Mouse (Mus musculus): ENCODE data around the gene Ceacam15.
"Not testable (repeated sequence)": the region's sequence is repeated elsewhere in the genome, so short reads cannot be mapped to it uniquely, and the experiment has no call there.

Gene Ceacam15

DNA sequence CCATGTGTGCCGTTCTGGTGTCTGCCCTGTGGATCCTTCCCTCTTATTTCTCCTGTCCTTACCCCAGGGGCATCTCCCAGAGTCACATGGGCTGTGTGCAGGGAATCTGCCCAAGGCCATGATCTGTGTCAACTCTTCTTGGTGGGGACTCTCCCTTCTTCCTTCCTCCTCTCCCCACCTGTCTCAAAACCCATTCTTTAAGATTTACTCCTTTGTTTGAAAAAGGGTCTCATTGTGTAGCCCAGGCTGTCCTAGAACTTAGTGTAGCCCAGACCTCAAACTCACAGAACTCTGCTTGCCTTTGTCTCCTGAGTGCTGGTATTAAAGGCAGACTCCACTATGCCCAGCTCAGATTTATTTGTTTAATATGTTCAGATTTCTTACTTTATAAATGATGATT is at the start of gene Ceacam15:
Ceacam15 (minus strand) TSS at position 101 of the 400 bp plus-strand sequence.
- no peak for DNase-seq (ENCODE audit: low spot score)

DNA sequence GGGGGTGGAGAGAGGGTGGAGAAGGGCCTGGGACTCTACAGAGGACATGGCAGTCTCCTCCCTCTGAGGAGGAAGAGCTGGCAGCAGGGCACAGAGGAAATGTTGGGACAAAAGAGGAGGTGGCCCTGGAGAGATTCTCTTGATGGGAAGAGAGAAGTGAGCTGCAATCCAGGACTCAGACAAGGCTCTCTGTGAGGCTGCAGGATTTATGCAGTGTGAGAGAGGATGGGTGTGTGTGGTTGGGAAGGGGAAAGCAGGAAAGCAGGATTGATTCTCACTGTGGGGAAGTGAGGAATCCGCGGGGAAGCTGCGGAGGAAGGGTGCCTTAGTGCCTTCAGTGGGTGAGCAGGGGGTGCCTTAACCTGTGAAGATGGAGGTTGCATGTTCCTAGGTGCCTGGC is 47.0 kb upstream of the Ceacam15 start:
- DNase-seq (ENCODE audit: low spot score) = not testable (repeated sequence)

DNA sequence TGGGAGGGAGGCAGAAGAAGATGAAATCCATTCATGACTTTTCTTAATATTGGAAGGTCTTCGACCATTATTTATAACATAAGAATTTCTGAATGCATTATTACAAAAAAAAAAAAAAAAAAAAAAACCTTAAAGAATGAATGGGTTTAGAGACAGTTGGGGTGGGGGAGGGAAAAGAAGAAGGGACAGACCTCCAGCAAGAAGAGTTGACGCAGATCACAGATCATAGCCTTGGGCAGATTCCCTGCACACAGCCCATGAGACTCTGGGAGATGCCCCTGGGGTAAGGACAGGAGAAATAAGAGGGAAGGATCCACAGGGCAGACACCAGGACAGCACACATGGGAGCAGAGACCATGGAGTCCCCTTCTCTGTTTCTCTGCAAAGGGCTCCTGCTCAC is 46.1 kb upstream of the Ceacam15 start, which contains the start of gene Ceacam9:
Ceacam9 (plus strand) TSS at position 301 of the 400 bp plus-strand sequence.
- no peak for DNase-seq (ENCODE audit: low spot score)

DNA sequence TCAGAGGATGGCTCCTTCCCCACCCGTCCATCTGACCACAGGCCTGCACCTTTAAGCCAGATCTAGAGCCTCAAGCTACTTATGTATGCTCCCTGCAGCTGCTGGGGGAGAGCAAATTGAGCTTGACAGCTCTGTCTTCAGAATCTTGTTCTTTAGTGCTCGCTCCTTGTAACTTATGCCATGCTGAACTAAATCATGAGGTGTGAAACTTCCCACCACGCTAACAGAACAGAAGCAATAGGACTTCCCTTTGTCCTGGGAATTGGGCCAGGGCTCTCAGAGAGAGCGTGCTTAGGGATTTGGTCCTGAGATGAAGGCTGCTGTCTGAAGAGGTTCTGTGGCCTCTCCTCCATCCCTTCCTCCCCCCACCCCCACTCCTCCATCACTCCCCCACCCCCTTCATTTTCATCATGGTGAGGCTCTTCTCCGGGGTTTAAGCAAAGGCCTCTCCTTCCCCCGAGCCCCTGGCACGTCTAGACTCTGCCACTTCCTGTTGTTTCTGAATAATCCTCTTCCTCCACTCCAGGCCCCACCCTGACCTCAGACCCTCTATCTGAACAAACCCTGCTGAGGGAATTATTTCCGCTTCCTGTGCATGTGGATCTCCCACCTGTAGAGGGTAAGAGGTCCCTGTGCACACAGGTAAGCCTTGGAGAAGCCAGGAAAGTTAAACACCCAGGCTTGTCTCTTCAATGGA is 41.1 kb upstream of the Ceacam15 start:
- DNase-seq (ENCODE audit: low spot score) = not testable (repeated sequence)

DNA sequence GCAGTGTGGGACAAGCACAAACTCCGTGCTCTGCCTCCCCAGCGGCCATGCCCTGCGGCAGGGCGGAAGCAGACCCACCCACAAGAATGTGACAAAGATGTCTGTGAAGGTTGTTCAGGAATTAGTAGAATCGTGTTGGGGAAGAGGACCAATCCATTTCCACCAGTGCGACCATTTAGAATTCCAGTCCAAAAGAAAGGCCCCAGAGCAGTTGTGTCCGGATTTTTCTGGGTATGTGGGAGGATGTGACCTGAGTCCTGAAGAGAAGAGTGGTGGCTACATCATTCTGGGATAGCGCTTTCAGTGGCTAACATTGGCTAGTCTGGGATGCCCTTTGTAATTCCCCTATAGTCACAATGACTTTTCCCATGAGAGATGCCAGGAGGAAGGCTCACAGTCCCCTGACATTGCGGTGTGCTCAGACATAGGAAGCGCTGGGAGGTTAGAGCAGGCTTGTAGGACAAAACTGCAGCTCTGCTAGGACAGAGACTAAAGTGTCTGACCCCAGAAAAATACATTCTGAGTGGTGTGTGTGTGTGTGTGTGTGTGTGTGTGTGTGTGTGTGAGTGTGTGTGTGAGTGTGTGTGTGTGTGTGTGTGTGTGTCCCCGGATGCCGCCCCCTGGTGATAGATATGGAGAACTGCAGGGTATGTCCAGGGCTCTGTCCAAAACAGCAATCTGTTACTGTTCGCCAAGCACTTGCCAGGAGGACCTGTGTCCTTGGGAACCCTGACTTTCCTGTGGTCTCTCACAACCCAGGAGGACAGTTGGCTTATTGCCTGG is 37.3 kb upstream of the Ceacam15 start:
- no peak for DNase-seq (ENCODE audit: low spot score)

DNA sequence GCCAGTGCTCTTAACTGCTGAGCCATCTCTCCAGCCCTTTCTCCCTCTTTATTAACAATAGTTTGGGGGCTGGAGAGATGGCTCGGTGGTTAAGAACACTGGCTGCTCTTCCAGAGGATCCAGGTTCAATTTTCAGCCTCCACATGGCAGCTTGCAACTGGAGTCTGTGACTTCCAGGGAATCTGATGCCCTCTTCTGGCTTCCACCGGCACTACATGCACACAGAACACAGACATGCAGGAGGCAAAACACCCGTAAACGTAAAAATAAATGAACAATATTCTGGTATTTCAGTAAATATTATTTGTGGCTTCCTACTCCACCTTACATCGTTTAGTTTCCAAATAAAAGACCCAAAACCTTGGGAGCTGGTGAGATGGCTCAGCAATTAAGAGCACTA is 35.1 kb upstream of the Ceacam15 start:
- DNase-seq (ENCODE audit: low spot score) = no peak

DNA sequence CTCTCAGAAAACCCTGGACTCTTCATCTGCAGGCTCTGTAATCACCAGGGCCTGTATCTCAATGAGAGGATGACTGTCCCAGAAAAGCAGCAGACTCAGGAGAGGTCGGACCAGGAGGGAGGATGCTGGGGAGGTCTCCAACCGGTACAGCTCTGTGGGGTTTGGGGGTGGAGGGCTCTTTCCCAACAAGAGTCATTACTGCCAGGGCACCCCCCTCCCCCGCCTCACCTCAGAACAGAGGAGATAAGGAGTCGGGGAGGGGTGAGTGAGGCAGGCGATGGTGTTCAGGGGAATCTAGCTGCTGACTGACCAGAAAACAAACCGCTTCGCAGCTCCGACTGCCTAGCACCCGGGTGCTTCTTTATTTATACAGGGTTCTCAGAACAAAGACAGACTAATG is 32.7 kb upstream of the Ceacam15 start:
- no peak for DNase-seq (ENCODE audit: low spot score)

DNA sequence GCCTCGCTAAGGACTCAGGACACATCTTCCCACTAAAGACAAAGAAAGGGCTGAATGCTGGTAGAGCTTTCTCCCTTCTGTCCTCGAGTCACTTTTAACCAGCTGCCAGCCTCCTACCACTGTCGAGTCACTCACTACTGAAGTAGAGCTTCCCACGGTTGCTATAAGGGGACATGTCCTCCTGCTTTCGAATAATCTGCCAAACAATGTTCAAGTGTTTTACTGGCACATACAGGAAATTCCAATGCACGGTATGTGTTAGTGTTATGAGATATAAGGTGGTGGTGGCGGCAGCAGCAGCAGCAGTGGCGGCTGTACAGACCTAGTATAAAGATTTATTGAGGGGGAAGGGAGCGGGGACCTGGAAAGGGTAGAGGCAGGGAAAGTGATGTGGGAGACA is 30.9 kb upstream of the Ceacam15 start:
- DNase-seq (ENCODE audit: low spot score) = no peak

DNA sequence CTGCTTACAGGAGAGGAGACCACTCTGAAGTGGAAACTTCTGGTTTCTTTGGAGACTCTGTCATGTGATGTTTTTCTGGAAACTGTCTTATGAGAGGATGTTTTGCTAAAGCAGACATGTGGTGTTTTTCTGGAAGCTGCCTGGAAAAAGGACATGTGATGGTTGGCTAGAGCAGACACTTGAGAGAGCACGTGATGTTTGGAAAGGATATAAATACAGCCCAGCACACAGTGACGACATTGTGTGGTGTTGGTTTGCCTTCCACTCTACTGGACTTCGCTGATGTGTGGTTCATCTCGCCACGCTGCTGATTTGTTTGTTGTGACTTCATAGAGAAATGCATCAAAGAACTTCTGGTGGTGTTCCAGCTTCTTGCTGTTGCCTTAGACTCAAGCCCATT is 25.1 kb upstream of the Ceacam15 start:
- no peak for DNase-seq (ENCODE audit: low spot score)

DNA sequence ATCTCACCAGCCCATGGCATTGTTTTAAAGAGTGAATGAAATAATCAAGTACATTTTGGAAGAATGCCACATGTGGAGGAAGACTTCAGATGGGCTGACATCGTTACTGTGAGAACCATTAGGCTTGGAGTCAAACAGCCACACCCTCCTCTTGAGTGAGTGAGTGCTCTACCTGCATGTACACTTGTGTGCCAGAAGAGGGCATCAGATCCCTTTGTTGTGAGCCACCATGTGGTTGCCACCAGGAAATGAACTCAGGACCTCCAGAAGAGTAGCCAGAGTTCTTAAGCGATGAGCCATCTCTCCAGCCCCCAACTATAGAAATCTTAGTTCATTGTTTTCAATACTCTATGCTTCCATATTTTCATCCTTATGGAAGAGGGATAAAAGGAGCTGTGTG is 23.5 kb upstream of the Ceacam15 start:
- no peak for DNase-seq (ENCODE audit: low spot score)

DNA sequence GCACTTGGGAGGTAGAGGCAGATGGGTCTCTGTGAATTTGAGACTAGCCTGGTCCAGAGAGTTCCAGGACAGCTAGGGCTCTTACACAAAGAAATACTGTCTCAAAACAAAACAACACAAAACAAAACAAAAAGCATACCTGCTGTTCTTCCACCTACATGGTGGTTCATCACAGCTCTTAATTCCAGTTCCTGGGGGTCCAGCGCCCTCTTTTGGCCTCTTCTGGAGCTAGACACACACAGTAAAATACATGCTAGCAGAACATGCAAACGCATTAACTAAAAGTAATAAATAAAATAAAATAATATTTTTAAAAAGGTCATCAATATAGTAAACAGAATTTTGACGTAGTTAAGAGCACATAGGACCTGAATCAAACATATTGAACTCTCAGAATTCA is 19.5 kb upstream of the Ceacam15 start:
- DNase-seq (ENCODE audit: low spot score) = no peak

DNA sequence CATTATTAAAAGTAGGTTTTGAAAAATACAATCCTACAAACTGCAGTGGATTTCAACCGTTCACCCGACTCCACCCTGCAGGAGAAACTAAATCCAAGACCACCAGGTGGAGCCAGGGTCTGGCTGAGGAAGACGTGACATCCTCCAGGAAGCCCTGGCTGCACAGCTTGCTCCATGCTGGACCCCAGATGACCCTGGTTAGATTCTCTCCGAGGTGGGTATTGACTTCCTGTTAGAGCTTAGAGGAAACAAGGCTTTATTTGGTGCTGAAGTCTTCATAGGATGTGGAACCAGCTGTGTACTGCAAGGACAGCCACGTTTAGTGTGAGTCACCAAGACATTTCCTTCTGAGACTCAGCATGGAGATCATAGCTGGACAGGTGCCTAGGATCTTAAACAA is 13.7 kb upstream of the Ceacam15 start:
- DNase-seq (ENCODE audit: low spot score) = no peak

DNA sequence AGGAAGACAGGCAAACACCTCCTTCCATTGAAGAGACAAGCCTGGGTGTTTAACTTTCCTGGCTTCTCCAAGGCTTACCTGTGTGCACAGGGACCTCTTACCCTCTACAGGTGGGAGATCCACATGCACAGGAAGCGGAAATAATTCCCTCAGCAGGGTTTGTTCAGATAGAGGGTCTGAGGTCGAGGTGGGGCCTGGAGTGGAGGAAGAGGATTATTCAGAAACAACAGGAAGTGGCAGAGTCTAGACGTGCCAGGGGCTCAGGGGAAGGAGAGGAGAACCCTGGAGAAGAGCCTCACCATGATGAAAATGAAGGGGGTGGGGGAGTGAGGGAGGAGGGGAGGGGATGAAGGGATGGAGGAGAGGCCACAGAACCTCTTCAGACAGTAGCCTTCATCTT is 4.7 kb upstream of the Ceacam15 start:
- DNase-seq (ENCODE audit: low spot score) = not testable (repeated sequence)

DNA sequence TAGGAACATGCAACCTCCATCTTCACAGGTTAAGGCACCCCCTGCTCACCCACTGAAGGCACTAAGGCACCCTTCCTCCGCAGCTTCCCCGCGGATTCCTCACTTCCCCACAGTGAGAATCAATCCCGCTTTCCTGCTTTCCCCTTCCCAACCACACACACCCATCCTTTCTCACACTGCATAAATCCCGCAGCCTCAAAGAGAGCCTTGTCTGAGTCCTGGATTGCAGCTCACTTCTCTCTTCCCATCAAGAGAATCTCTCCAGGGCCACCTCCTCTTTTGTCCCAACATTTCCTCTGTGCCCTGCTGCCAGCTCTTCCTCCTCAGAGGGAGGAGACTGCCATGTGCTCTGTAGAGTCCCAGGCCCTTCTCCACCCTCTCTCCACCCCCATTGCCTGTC is 806 bp downstream of the Ceacam15 start:
- DNase-seq (ENCODE audit: low spot score) = not testable (repeated sequence)

DNA sequence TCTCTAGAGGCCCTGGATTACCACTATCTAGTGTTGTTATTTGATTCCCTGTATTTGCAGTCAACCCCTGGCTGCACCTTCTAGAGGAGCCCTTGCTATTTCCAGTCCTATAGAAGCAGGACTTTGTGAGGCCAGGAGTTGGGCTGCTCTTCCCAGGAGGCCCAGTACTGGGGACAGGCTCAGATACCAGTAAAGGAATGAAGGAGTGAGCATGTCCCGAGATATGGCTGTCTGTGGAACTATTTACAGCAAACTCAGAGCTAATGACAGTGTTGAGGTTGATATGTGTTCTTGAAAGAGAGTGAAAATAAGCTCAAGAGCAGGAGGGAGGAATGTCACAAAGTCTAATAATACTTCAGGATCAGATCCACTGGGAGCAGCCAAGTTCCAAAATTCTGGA is 1.7 kb downstream of the Ceacam15 start:
- no peak for DNase-seq (ENCODE audit: low spot score)

DNA sequence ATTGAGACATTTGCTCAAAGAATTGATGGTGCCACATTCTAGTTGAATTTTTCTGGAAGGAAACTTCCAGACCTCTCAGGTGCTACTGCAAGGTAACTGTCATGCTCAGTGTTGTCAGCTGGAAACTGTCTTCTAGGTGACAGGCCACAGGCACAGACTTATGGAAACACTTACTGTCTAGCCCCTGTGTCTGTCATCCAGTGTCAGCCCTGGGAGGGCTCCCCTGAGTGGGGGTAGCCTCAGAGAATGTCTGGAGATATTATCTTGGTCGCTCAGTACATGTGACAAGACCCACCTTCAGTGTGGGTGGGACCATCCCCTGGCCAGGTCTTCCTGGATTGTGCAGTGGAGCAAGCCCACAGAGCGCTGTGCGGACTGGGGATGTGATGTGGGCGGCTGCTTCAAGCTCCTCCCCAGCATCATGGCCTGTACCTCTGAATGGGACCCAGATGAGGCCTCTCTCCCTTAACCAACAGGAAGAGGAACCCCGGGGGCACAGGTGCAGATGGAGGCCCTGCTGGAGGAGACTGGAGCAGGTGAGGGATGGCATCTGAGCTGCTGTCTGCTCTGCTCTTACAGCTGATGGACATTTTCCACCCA is 7.1 kb downstream of the Ceacam15 start:
- DNase-seq (ENCODE audit: low spot score) = not testable (repeated sequence)

DNA sequence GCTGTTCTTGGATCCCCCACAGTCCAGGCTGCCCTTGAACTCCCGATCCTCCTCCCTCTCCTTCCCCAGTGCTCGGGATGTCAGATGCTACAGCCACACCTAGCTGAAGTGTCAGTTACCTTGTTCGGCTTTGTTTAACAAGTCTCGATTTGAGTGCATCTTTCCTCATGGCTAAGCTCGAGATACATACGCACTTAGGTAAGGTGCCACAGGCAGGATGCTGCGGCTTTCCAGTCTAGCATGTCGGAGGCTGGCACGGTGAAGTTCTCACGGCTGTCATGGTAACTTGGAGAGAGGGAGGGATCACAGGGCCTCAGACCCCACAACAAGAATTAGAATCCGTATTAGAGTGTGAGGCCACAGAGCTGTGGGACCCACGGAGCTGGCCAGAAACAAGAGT is 31.2 kb downstream of the Ceacam15 start:
- DNase-seq (ENCODE audit: low spot score) = no peak

DNA sequence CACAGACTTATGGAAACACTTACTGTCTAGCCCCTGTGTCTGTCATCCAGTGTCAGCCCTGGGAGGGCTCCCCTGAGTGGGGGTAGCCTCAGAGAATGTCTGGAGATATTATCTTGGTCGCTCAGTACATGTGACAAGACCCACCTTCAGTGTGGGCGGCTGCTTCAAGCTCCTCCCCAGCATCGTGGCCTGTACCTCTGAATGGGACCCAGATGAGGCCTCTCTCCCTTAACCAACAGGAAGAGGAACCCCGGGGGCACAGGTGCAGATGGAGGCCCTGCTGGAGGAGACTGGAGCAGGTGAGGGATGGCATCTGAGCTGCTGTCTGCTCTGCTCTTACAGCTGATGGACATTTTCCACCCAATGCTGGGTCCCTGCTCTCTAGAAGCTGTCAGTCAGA is 32.4 kb downstream of the Ceacam15 start:
- not testable (repeated sequence) for DNase-seq (ENCODE audit: low spot score)

DNA sequence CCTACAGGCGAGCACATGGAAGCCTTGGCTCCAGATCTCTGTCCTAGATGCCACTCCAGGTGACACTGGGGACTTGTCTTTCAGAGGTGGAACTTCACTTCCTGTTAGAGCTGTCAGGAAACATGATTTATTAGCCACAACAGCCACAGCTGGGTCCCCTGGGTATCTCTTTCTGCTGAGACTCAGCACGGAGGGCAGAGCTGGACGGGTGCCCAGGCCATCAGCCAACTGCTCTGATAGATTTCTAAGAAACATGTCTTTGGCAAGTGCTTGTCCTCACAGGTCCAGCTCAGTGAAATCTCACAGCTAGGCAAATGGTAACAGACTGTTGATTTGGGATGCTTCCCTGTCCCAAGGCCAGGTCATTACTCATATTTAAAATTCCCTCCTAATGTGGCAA is 36.5 kb downstream of the Ceacam15 start:
- no peak for DNase-seq (ENCODE audit: low spot score)

DNA sequence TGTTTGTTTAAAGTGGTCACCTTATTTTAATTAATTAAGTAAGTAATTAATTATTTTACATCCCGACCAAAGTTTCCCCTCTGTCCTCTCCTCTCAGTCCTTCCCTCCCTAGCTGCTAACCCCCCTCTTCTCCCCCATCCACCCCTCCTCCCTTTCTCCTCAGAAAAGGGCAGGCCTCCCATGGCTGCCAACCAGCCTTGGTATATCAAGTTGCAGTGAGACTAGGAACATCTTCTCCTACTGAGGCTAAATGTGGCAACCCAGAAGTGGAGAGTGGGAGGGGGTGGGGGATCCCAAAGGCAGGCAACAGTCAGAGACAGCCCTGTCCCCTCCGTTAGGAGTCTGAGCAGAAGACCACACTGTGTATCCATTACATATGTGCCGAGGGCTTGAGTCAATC is 40.4 kb downstream of the Ceacam15 start:
- no peak for DNase-seq (ENCODE audit: low spot score)

DNA sequence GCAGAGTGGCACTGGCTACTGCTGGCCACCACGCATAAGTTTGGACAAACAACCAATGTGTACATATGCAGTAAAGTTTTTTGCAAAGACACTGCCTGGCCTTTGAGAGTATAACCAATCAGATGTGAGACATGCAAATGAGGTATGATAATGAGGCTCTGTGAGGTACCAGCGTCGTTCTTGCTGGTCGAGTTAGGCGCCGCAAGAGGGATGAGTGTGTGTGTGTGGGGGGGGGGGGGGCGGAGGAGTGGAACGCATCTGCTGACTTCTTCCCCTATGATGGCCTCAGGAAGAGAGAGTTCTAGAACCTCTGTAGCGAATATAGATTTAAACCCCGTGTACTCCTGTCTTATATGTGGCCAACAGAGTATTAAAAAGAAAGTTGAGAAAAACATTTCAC is 41.6 kb downstream of the Ceacam15 start:
- DNase-seq (ENCODE audit: low spot score) = not testable (repeated sequence)

DNA sequence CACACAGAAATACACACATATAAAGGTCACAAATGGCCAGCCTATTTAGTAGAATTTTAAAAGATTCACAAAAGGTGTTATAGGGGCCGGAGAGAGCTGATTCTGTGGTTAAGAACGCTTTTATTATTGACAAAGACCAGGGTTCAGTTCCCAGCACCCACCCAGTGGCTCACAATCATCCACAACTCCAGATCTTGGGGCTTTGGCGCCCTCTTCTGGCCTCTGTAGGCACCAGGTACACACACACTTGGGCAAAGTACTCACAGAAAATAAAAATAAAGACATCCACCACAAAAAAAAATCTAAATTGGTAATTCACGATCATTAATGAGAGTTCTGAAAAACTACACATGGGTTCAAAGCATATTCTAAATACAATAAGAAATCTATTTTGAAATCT is 43.6 kb downstream of the Ceacam15 start:
- DNase-seq (ENCODE audit: low spot score) = no peak

DNA sequence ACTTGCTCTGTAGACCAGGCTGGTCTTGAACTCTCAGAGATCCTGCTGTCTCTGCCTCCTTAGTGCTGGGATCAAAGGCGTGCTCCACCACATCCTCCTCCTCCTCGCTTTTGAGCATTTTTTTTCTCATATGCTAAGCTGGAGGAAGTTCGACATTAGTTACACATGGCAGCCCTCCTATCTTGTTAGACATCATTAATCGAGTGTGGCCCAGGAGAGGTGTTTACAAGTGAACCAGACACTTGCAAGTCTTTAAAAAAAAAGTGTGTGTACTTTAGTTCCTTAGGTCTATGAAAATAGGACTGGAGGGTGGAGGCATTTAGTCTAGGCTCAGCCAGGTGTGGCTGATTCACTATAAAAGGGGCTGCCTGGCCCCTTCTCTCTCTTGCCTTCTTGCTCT is 44.5 kb downstream of the Ceacam15 start:
- DNase-seq (ENCODE audit: low spot score) = no peak
